Mouse (Mus musculus): ENCODE measurements around the gene Trpm2. TPM values are rescaled to one million over a fixed set of nuclear protein-coding genes. Genes with fewer than 3 reads are reported as not detected.

Gene Trpm2
- polyA plus RNA-seq, 1 experiment = 21.0 TPM

DNA sequence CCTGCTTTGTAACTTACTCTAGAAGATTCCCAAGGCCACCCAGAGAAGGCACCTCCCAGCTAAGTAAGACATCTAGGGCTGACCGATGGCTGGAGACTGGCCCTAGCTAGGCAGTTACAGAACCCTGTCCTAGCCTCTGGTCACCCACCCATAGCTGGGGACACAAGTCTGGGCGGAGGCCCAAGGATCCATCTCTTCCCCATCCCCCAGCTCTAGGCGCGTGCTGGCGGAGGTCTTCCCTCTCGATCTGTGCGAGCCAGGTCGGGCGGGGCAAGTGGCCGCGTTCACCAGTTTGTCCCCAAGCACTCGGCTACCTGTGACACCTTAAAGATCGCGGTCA is 68.5 kb downstream of the Trpm2 start:
- no peak overlapping the region for H3K27ac ChIP-seq (ENCODE audit: control insufficient read depth, insufficient read depth, low read length)
- no peak for DNase-seq
- 10% methylated on average over 14 of the region's 14 CpGs for whole genome bisulfite sequencing
- H3K4me1 ChIP-seq (replicated peaks; ENCODE audit: control insufficient read depth, insufficient read depth, low read length) = peaks cover 13% of the 10 kb centered on the region
- no peak for TF ChIP-seq POLR2A (IDR thresholded peaks at IDR 0.05; ENCODE audit: control insufficient read depth, extremely low read depth, insufficient read depth, low read length, poor library complexity)
- TF ChIP-seq CTCF (IDR thresholded peaks at IDR 0.05; ENCODE audit: borderline replicate concordance, control insufficient read depth, extremely low read depth, insufficient read depth, low read length, poor library complexity) = no peak
- peak overlapping the region; percentile 9 for H3K4me3 ChIP-seq (ENCODE audit: control insufficient read depth, insufficient read depth, low read length)
- H3K36me3 ChIP-seq (ENCODE audit: control insufficient read depth, insufficient read depth, low read length) = no peaks in the 10 kb centered on the region
- peaks cover 4% of the 10 kb centered on the region for H3K27me3 ChIP-seq (ENCODE audit: control insufficient read depth, insufficient read depth, low read length)

DNA sequence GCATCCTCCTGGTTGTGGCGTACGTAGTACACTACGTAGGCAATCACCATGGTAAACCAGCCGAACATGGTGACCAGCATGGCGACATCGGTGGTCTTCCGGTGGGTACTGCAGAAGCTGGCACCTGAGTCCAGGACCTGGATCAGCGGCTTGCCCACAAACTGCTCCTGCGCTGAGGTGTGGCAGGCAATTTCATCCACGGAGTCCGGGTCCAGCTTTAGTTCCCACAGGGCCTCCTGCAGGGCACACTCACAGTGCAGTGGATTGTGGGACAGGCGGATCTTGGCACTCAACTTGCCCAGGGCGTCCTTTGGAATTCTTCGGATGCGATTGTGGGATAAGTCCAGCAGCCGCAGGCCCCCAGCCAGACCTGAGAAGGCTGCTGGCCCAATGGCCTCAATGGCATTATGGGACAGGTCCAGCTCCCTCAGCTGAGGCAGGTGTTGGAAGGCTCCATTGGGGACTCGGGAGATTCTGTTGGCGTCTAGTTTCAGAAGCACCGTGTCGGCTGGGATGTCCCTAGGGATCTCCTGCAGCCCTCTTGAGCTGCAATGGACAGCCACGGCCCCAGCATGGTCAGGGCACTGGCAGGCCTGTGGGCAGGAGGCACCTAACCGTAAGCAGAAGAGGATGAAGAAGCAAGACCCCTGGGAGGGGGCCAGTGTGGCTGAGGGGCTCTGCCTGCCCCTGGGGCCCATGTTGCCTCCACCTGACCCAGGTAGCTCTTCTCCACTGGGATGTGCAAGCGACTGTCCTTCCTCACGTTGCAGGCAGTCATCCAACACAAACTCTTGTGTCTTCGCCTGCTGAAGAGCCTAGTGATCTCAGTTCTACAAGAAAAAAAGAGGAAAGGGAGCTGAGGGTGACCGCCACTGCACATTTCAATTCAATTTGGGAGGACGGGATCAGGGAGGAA is 69.2 kb downstream of the Trpm2 start:
- H3K4me1 ChIP-seq (replicated peaks; ENCODE audit: control insufficient read depth, insufficient read depth, low read length) = peaks cover 13% of the 10 kb centered on the region
- H3K27me3 ChIP-seq (ENCODE audit: control insufficient read depth, insufficient read depth, low read length) = peaks cover 4% of the 10 kb centered on the region
- no peaks in the 10 kb centered on the region for H3K36me3 ChIP-seq (ENCODE audit: control insufficient read depth, insufficient read depth, low read length)
- no peak overlapping the region for H3K4me3 ChIP-seq (ENCODE audit: control insufficient read depth, insufficient read depth, low read length)
- H3K27ac ChIP-seq (ENCODE audit: control insufficient read depth, insufficient read depth, low read length) = no peak overlapping the region
- DNase-seq = no peak
- 93% methylated on average over 27 of the region's 27 CpGs for WGBS
- no peak for TF ChIP-seq CTCF (IDR thresholded peaks at IDR 0.05; ENCODE audit: borderline replicate concordance, control insufficient read depth, extremely low read depth, insufficient read depth, low read length, poor library complexity)
- no peak for TF ChIP-seq POLR2A (IDR thresholded peaks at IDR 0.05; ENCODE audit: control insufficient read depth, extremely low read depth, insufficient read depth, low read length, poor library complexity)

DNA sequence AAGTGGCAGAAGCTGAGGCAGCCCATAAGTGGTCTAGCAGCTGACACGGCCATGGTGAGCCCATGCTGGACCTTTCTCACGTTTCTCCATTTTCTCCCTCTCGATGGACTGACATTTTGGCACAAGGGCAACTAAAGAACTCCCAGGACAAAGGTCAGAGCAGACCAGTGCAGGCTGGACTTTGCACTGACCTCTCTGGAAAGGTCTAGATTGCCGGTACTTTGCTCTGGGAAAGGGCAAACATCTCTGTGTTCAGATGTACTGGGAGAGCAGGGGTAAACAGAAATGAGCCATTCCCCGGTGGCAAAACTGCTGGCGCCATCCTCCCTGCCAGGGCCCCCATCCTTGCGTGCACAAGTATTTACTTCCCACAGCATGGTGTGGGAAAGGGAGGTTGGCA is 70.2 kb downstream of the Trpm2 start:
- no peak overlapping the region for H3K27ac ChIP-seq (ENCODE audit: control insufficient read depth, insufficient read depth, low read length)
- H3K4me1 ChIP-seq (replicated peaks; ENCODE audit: control insufficient read depth, insufficient read depth, low read length) = peaks cover 13% of the 10 kb centered on the region
- DNase-seq = no peak
- TF ChIP-seq POLR2A (IDR thresholded peaks at IDR 0.05; ENCODE audit: control insufficient read depth, extremely low read depth, insufficient read depth, low read length, poor library complexity) (no peak), CTCF (IDR thresholded peaks at IDR 0.05; ENCODE audit: borderline replicate concordance, control insufficient read depth, extremely low read depth, insufficient read depth, low read length, poor library complexity) (no peak)
- H3K4me3 ChIP-seq (ENCODE audit: control insufficient read depth, insufficient read depth, low read length) = no peak overlapping the region
- H3K36me3 ChIP-seq (ENCODE audit: control insufficient read depth, insufficient read depth, low read length) = no peaks in the 10 kb centered on the region
- peaks cover 4% of the 10 kb centered on the region for H3K27me3 ChIP-seq (ENCODE audit: control insufficient read depth, insufficient read depth, low read length)
- 68% methylated on average over 7 of the region's 7 CpGs for WGBS

DNA sequence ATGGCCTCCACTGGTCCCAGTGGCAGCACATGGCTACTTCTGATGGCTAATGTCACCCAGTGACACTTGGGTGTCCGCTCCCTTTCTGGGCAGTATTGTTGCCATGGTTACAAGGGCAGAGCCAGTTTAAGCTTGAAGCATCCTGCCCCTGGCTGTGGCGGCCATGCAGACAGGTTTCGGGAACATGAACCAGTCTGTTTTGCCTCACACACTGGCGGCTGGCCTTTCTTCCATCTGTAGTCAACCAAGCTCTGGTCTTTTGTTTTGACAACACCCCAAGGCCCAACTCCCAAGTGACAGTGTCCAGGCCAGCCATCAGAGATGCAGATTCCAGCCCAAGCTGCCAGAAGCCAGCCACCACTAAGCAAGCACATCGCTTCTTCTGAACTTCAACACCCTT is 74.8 kb downstream of the Trpm2 start:
- WGBS = 90% methylated on average over 5 of the region's 5 CpGs
- H3K36me3 ChIP-seq (ENCODE audit: control insufficient read depth, insufficient read depth, low read length) = no peaks in the 10 kb centered on the region
- H3K27me3 ChIP-seq (ENCODE audit: control insufficient read depth, insufficient read depth, low read length) = no peaks in the 10 kb centered on the region; the same call in 1 of the 2 replicates
- TF ChIP-seq POLR2A (IDR thresholded peaks at IDR 0.05; ENCODE audit: control insufficient read depth, extremely low read depth, insufficient read depth, low read length, poor library complexity) (no peak), CTCF (IDR thresholded peaks at IDR 0.05; ENCODE audit: borderline replicate concordance, control insufficient read depth, extremely low read depth, insufficient read depth, low read length, poor library complexity) (no peak)
- no peaks in the 10 kb centered on the region for H3K4me1 ChIP-seq (replicated peaks; ENCODE audit: control insufficient read depth, insufficient read depth, low read length)
- no peak overlapping the region for H3K27ac ChIP-seq (ENCODE audit: control insufficient read depth, insufficient read depth, low read length)
- no peak for DNase-seq
- no peak overlapping the region for H3K4me3 ChIP-seq (ENCODE audit: control insufficient read depth, insufficient read depth, low read length)

DNA sequence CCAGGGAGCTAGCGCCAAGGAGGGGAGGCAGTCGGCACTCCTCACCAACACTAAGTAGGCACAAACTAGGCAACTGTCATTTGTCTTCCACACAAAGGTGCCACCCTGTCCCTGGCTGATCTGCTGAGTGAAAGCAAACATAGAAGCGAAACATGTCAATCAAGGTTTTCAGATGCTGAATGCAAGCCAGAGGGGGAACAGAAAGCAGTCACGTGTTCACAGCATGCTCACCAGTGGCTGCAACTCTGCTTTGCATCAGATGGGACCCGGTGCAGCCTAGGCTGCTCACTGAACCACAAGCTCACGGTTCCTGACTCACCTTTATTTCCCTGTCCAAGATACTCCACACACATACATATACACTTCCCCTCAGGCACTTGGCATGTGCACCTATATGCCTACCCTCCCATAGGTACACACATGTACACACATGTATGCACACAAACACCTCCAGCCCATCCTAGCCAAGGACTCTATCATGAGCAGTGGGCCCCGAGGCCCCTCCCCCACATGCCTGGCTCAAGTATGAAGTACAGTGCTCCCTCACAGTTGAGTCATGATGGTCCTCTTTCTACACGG is 79.3 kb downstream of the Trpm2 start:
- Histone ChIP-seq H3K27me3 (ENCODE audit: control insufficient read depth, insufficient read depth, low read length) (no peaks in the 10 kb centered on the region), H3K36me3 (ENCODE audit: control insufficient read depth, insufficient read depth, low read length) (no peaks in the 10 kb centered on the region), H3K4me1 (replicated peaks; ENCODE audit: control insufficient read depth, insufficient read depth, low read length) (no peaks in the 10 kb centered on the region), H3K4me3 (ENCODE audit: control insufficient read depth, insufficient read depth, low read length) (no peak overlapping the region), H3K27ac (ENCODE audit: control insufficient read depth, insufficient read depth, low read length) (no peak overlapping the region)
- DNase-seq = no peak
- no peak for TF ChIP-seq CTCF (IDR thresholded peaks at IDR 0.05; ENCODE audit: borderline replicate concordance, control insufficient read depth, extremely low read depth, insufficient read depth, low read length, poor library complexity)
- 91% methylated on average over 8 of the region's 8 CpGs for WGBS

DNA sequence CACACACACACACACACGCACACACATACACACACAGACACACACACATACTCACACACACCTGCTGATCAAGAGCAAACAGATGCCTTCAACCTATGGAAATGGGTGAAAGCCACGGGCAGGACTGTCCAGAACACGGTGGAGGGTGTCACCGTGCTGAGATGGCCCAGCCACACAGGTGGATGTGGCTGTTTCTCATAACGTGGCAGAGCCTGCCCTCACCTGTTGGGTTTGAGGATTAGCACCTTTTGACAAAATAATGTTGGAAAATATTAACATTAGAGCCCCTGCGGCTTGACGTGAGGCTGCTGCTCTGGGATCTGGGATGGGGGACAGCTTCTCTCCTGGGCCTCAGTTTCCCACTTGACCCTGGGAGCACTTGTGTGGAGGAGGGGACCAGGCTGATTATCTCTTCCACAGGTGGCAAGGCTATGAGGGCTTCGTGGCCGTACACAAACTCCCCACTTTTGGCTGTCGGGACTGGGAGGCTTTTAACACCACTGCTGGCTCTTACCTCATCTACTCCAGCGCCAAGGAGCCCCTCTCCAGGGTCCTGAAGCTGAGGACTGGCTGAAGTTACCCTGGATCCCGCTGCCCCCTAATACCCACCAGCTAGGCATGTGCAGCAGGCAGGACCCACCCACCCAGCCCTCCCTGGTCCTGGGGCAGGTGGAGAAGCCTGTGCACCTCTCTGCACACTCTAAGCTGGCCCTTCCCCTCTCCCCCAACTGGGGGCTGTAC is 84.2 kb downstream of the Trpm2 start:
- Histone ChIP-seq H3K4me1 (replicated peaks; ENCODE audit: control insufficient read depth, insufficient read depth, low read length) (no peaks in the 10 kb centered on the region), H3K27ac (ENCODE audit: control insufficient read depth, insufficient read depth, low read length) (no peak overlapping the region), H3K27me3 (ENCODE audit: control insufficient read depth, insufficient read depth, low read length) (no peaks in the 10 kb centered on the region), H3K4me3 (ENCODE audit: control insufficient read depth, insufficient read depth, low read length) (no peak overlapping the region), H3K36me3 (ENCODE audit: control insufficient read depth, insufficient read depth, low read length) (no peaks in the 10 kb centered on the region)
- DNase-seq = no peak
- TF ChIP-seq CTCF (IDR thresholded peaks at IDR 0.05; ENCODE audit: borderline replicate concordance, control insufficient read depth, extremely low read depth, insufficient read depth, low read length, poor library complexity) (no peak), POLR2A (IDR thresholded peaks at IDR 0.05; ENCODE audit: control insufficient read depth, extremely low read depth, insufficient read depth, low read length, poor library complexity) (no peak)
- WGBS = 72% methylated on average over 12 of the region's 12 CpGs

All from thymus, adult 2 months (tissue).